Mouse (Mus musculus) spleen, adult 2 months (tissue): ENCODE results near the gene Ppm1e. TPM values are rescaled to one million over a fixed set of nuclear protein-coding genes. Genes with fewer than 3 reads are reported as not detected.
"Not testable (repeated sequence)": the region's sequence is repeated elsewhere in the genome, so short reads cannot be mapped to it uniquely, and the experiment has no call there.

Experiments
- DNase-seq, 2 experiments: peaks; one replicate each; pipeline versions ENCODE4 v3.0.0 to v3.0.0-alpha.2; 2012 to 2021; ENCODE audit warnings: low spot score in 2 of 2, low read depth in 1 of 2
- H3K27ac ChIP-seq: fragments of 200-500 bp; 2 replicates; pipeline ENCODE4 v1.5.1; 2012; ENCODE audit warnings: low read length, inconsistent platforms; ENCODE audit not compliant: insufficient read depth
- H3K27me3 ChIP-seq: fragments of 200-500 bp; 2 replicates; pipeline ENCODE4 v1.6.1; 2012; ENCODE audit warnings: mild to moderate bottlenecking, moderate library complexity, low read length, inconsistent platforms; ENCODE audit not compliant: control insufficient read depth, insufficient read depth
- H3K36me3 ChIP-seq: fragments of 200-500 bp; 2 replicates; pipeline ENCODE4 v1.6.1; 2012; ENCODE audit warnings: mild to moderate bottlenecking, low read length, inconsistent platforms; ENCODE audit not compliant: control insufficient read depth, insufficient read depth
- H3K4me1 ChIP-seq: fragments of 200-500 bp; 2 replicates; pipeline ENCODE4 v1.6.1; 2011; ENCODE audit warnings: inconsistent platforms; ENCODE audit not compliant: control insufficient read depth, insufficient read depth, insufficient read length
- H3K4me3 ChIP-seq: fragments of 200-500 bp; 2 replicates; pipeline ENCODE4 v1.5.1; 2011; ENCODE audit warnings: mild to moderate bottlenecking, inconsistent platforms; ENCODE audit not compliant: insufficient read depth, insufficient read length; ENCODE audit errors: extremely low read depth
- CTCF ChIP-seq: fragments of 200-500 bp; IDR thresholded peaks from 2 replicates; pipeline ENCODE4 v1.5.1; 2011; ENCODE audit warnings: mild to moderate bottlenecking, inconsistent platforms; ENCODE audit not compliant: insufficient read depth, insufficient read length, insufficient replicate concordance; ENCODE audit errors: extremely low read depth
- POLR2A ChIP-seq: fragments of 200-500 bp; IDR thresholded peaks from 2 replicates; pipeline ENCODE4 v1.6.1; 2011; ENCODE audit warnings: low read depth, low read length, inconsistent platforms
- WGBS: fragments of 180-500 bp; shearing (Covaris S2); methylation state at CpG from one replicate; pipeline ENCODE4 v1.1.7; 2018; 5-methylcytosine and 5-hydroxymethylcytosine counted together
- polyA plus RNA-seq: library from polyadenylated mRNA; depleted of rRNA; stranded (reverse); fragments of >200 nt; gene quantifications from 2 replicates; pipeline ENCODE4 v1.2.3, GENCODE M21; 2012

Ppm1e gene
- polyA plus RNA-seq, 1 experiment: 0.86 TPM

DNA sequence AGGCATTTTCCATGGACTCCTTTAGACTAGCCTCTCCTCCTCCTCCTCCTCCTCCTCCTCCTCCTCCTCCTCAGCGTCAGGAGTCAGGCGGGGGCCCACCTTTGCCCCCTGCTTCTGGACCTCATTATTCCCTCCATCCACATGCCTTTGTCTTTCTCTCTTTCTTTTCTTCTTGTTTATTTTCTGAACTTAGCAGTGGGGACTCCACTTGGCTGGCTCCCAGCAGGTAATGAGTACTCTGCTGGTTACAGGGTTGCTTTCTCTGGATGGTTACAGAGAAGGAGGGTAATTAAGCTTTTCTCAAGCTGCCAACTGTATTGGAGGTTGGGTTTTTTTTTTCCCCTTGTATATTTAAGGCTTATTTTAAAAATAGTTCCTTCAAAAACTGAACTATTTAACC, 87.9 kb downstream of the Ppm1e start:
- H3K4me1 ChIP-seq: peaks cover 4% of the 10 kb centered on the region
- no peak overlapping the region for H3K27ac ChIP-seq
- no peak for DNase-seq
- no peak overlapping the region for H3K4me3 ChIP-seq
- H3K36me3 ChIP-seq: no peaks in the 10 kb centered on the region
- WGBS: 77% methylated on average over 2 of the region's 2 CpGs
- H3K27me3 ChIP-seq: no peaks in the 10 kb centered on the region
- TF ChIP-seq CTCF (no peak), POLR2A (no peak)

DNA sequence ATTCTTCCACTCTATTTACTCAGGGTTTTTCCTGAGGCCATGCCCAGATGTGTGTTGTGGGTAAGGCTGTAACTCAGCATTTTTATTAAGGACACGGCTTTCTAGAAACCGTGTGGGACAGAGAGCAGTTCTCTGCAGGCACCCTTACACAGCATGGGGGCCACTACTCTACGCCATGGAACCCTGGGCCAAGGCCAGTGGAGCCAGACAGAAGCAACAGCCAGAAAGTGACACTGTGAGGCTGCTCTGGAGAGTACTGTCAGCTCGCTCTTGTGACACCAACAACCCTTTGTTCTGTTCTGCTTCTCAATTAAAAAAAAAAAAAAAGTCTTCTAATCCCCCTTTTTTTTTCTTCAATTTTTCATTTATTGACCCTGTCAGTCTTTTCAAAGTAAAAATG, 88.4 kb downstream of the Ppm1e start:
- no peak overlapping the region for H3K4me3 ChIP-seq
- DNase-seq: no peak
- WGBS: 88% methylated on average over 4 of the region's 4 CpGs
- no peak overlapping the region for H3K27ac ChIP-seq
- no peaks in the 10 kb centered on the region for H3K36me3 ChIP-seq
- no peak for TF ChIP-seq CTCF
- TF ChIP-seq POLR2A: no peak
- no peaks in the 10 kb centered on the region for H3K27me3 ChIP-seq
- peaks cover under 1% of the 10 kb centered on the region; the same call in 1 of the 2 replicates for H3K4me1 ChIP-seq

DNA sequence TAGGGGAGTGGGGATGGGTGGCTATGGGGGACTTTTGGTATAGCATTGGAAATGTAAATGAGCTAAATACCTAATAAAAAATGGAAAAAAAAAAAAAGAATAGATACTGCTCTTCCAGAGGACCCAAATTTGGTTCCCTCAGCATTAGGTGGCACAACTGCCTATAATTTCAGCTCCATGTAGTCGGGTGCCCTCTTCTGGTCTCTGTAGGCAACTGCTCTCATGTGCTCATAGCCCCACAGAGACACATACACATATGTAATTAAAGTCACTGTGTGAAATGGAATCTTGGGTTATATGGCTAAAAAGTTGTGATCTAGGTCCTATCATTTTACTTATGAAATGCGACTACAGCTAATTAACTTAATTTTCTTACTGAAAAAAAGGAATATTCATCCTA, 90.0 kb downstream of the Ppm1e start:
- Histone ChIP-seq H3K36me3 (no peaks in the 10 kb centered on the region), H3K27ac (no peak overlapping the region), H3K27me3 (no peaks in the 10 kb centered on the region), H3K4me1 (no peaks in the 10 kb centered on the region), H3K4me3 (no peak overlapping the region)
- WGBS: 83% methylated on average over 2 of the region's 2 CpGs
- DNase-seq: no peak
- no peak for TF ChIP-seq CTCF
- TF ChIP-seq POLR2A: no peak

DNA sequence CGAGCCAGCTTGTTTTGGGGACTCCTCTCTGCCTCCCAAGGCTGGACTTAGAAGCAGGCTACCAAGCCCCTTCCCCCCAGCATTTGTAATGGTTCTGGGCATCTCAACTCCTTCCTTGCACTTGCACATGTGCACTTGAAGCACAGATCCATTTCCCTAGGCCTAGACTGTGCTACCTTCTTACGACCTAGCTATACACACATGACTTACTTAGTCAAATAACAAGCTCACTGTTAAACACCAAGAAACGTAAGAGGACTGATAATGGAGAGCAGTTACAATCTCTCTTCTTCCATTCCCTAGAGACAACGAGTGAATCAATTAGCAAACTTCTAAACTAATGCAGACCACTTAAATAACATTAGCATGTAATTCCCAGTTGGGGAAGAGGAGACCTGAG, 92.6 kb downstream of the Ppm1e start:
- no peak for DNase-seq
- H3K27ac ChIP-seq: no peak overlapping the region
- WGBS: 90% methylated on average over 4 of the region's 4 CpGs
- H3K27me3 ChIP-seq: no peaks in the 10 kb centered on the region
- no peaks in the 10 kb centered on the region for H3K4me1 ChIP-seq
- H3K4me3 ChIP-seq: no peak overlapping the region
- H3K36me3 ChIP-seq: no peaks in the 10 kb centered on the region
- TF ChIP-seq CTCF (no peak), POLR2A (no peak)

DNA sequence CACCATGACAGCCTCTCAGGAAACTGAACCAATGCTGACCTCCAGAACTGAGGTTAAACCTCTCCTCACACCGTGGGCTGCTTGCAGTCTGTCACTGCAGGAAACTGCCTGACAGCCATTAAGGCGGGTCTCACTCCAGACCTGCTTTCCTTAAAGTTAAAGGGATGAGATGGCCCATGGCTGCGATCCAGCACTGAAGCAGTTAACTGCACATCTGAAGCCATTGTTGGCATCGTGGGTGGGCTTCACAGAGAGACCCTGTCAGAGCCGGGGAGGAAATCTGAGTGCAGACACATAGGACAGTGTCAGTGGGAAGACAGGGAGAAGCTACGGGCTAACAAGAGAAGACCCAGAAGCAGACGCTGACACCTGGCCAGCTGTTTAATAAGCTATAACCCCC, 94.9 kb downstream of the Ppm1e start:
- Histone ChIP-seq H3K27me3 (no peaks in the 10 kb centered on the region), H3K4me3 (no peak overlapping the region), H3K4me1 (no peaks in the 10 kb centered on the region), H3K27ac (no peak overlapping the region), H3K36me3 (no peaks in the 10 kb centered on the region)
- no peak for DNase-seq
- 51% methylated on average over 7 of the region's 7 CpGs for WGBS
- TF ChIP-seq CTCF: no peak
- TF ChIP-seq POLR2A: no peak

DNA sequence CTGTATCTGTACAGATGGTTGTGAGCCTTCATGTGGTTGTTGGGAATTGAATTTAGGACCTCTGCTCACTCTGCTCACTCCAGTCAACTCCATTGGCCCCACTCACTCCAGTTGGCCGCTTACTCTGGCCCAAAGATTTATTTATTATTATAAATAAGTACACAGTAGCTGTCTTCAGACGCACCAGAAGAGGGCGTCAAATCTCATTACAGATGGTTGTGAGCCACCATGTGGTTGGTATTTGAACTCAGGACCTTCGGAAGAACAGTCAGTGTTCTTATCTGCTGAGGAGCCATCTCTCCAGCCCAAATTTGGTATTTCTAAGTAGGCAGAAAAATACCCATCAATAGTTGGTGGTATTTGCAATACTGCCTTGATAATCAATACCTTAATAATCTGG, 97.1 kb downstream of the Ppm1e start:
- H3K4me3 ChIP-seq, H3K27ac ChIP-seq, H3K27me3 ChIP-seq, H3K4me1 ChIP-seq, H3K36me3 ChIP-seq, DNase-seq: not testable (repeated sequence)
- 85% methylated on average over 4 of the region's 4 CpGs for WGBS

DNA sequence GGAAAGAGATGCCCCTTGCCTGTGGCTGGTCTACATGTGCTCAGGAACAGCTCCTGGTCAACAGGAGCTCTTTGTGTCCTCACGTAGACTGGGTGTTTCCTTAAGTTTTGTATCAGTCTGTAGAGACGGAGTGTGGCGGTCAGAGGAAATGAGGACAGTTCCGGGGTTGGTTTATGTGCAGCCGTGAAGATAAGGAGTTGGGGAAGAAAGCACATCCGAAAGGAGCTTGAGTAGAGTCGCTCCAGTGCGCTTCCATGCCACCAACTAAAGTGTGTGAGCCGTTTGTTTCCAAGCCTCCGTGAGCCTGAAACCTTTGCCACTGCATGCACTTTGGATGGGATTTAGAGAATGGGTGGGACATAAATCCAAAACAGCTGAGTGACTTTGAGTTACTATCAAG, 99.0 kb downstream of the Ppm1e start:
- Histone ChIP-seq H3K36me3 (no peaks in the 10 kb centered on the region), H3K27ac (no peak overlapping the region), H3K27me3 (no peaks in the 10 kb centered on the region), H3K4me3 (no peak overlapping the region), H3K4me1 (no peaks in the 10 kb centered on the region)
- no peak for DNase-seq
- WGBS: 27% methylated on average over 10 of the region's 10 CpGs
- TF ChIP-seq POLR2A: no peak
- TF ChIP-seq CTCF: no peak

DNA sequence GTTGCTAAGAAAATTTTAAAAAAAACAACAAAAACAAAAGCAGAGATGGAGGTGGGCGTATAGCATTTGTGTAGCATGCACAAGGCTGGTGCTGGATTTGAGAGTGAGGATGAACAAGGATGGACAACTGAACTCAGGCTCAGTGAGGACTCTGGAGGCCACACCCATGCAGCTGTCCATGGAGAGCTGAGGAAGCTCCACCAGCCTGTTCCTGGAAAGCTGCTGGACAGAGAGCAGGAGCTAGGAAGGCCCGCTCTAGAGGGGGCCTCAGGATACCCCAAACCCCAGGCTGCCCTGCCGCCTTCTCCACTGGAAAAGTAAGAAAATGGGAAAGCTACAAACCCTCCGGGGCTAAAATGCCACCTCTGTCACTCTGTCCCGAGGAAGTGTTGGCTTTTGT, 101.5 kb downstream of the Ppm1e start:
- no peak for DNase-seq
- Histone ChIP-seq H3K36me3 (no peaks in the 10 kb centered on the region), H3K4me1 (no peaks in the 10 kb centered on the region), H3K27ac (no peak overlapping the region), H3K4me3 (no peak overlapping the region), H3K27me3 (no peaks in the 10 kb centered on the region)
- WGBS: 89% methylated on average over 5 of the region's 5 CpGs
- TF ChIP-seq POLR2A (no peak), CTCF (no peak)
